Mouse (Mus musculus) CH12.LX (cell line): Measurements from ENCODE around the gene Parp1. TPM values are rescaled to one million over a fixed set of nuclear protein-coding genes. Genes with fewer than 3 reads are reported as not detected.

Experiments
- DNase-seq: peaks from one replicate; pipeline ENCODE4 v3.0.0-alpha.2; 2013; ENCODE audit errors: extremely low read depth
- H3K27ac ChIP-seq: 2 replicates; pipeline ENCODE4 v1.5.1; 2012; ENCODE audit warnings: low read depth, mild to moderate bottlenecking, control low read depth, moderate library complexity; ENCODE audit not compliant: insufficient read depth
- H3K27me3 ChIP-seq: replicated peaks from 2 replicates; pipeline ENCODE3; 2012; ENCODE audit warnings: inconsistent platforms
- H3K36me3 ChIP-seq, 2 experiments: replicated peaks in 1 of 2; 2 replicates each; pipeline versions ENCODE3 to v1.6.1; 2012; ENCODE audit warnings: inconsistent platforms in 1 of 2, low read length in 1 of 2, mild to moderate bottlenecking in 1 of 2, mixed read lengths in 1 of 2, moderate library complexity in 1 of 2; ENCODE audit not compliant: control insufficient read depth in 1 of 2, insufficient read depth in 1 of 2
- H3K4me1 ChIP-seq, 2 experiments: 2 replicates each; pipeline ENCODE4 v1.6.1; 2012; ENCODE audit warnings: inconsistent platforms in 1 of 2, moderate library complexity in 1 of 2; ENCODE audit not compliant: insufficient read depth in 2 of 2, control insufficient read depth in 1 of 2
- H3K4me2 ChIP-seq: 2 replicates; pipeline ENCODE4 v1.6.1; 2012; ENCODE audit warnings: low read depth, mild to moderate bottlenecking, control low read depth; ENCODE audit not compliant: poor library complexity, insufficient read depth, severe bottlenecking
- H3K4me3 ChIP-seq, 3 experiments: fragments of 150-350 bp in 1 of 3; sonication (generic) in 1 of 3; replicated peaks in 1 of 3; 2 replicates each; pipeline versions ENCODE3 to v1.5.1; 2011 to 2012; ENCODE audit warnings: low read depth in 2 of 3, low read length in 2 of 3, mild to moderate bottlenecking in 2 of 3, moderate library complexity in 2 of 3, control low read depth in 1 of 3, improper control_type of control experiment in 1 of 3, inconsistent platforms in 1 of 3, mixed read lengths in 1 of 3; ENCODE audit not compliant: poor library complexity in 1 of 3
- H3K79me2 ChIP-seq: replicated peaks from 2 replicates; pipeline ENCODE4 v1.6.1; 2012; ENCODE audit warnings: mild to moderate bottlenecking, moderate library complexity; ENCODE audit not compliant: control insufficient read depth, poor library complexity, insufficient read depth, severe bottlenecking; ENCODE audit errors: extremely low read depth
- H3K9ac ChIP-seq: 2 replicates; pipeline ENCODE4 v1.6.1; 2012; ENCODE audit warnings: low read depth, mild to moderate bottlenecking, control low read depth, moderate library complexity; ENCODE audit not compliant: insufficient read depth
- H3K9me3 ChIP-seq: replicated peaks from 2 replicates; pipeline ENCODE3; 2012; ENCODE audit warnings: low read length, inconsistent platforms, mixed read lengths
- BHLHE40 ChIP-seq: IDR thresholded peaks from 2 replicates; pipeline ENCODE4 v1.6.1; 2011; ENCODE audit warnings: mild to moderate bottlenecking, low read depth, low read length, improper control_type of control experiment
- CHD1 ChIP-seq: IDR thresholded peaks from 2 replicates; pipeline ENCODE4 v1.6.1; 2012; ENCODE audit warnings: low read depth, low read length, improper control_type of control experiment, inconsistent platforms
- CHD2 ChIP-seq: IDR thresholded peaks from 2 replicates; pipeline ENCODE4 v1.6.1; 2011; ENCODE audit warnings: low read length, improper control_type of control experiment
- CTCF ChIP-seq, 2 experiments: IDR thresholded peaks in 1 of 2; conservative IDR thresholded peaks in 1 of 2; 2 replicates each; pipeline ENCODE4 v1.5.1; 2011 to 2012; ENCODE audit warnings: low read depth in 2 of 2, low read length in 2 of 2, improper control_type of control experiment in 1 of 2, inconsistent platforms in 1 of 2, mild to moderate bottlenecking in 1 of 2, moderate library complexity in 1 of 2
- EP300 ChIP-seq: IDR thresholded peaks from 2 replicates; pipeline ENCODE4 v1.6.1; 2011; ENCODE audit warnings: low read length, improper control_type of control experiment
- ETS1 ChIP-seq: conservative IDR thresholded peaks from 2 replicates; pipeline ENCODE4 v1.6.1; 2012; ENCODE audit warnings: low read depth, mild to moderate bottlenecking, inconsistent platforms, low read length, improper control_type of control experiment, moderate library complexity
- JUN ChIP-seq: IDR thresholded peaks from 2 replicates; pipeline ENCODE4 v1.6.1; 2011; ENCODE audit warnings: low read depth, mild to moderate bottlenecking, low read length, improper control_type of control experiment, moderate library complexity; ENCODE audit not compliant: insufficient read depth
- JUND ChIP-seq: conservative IDR thresholded peaks from 2 replicates; pipeline ENCODE4 v1.6.1; 2011; ENCODE audit warnings: low read depth, low read length, improper control_type of control experiment
- MAFK ChIP-seq: IDR thresholded peaks from 2 replicates; pipeline ENCODE4 v1.6.1; 2011; ENCODE audit warnings: low read length, improper control_type of control experiment; ENCODE audit not compliant: insufficient replicate concordance
- MEF2A ChIP-seq: IDR thresholded peaks from 2 replicates; pipeline ENCODE4 v1.6.1; 2014; ENCODE audit warnings: low read depth, mild to moderate bottlenecking, inconsistent platforms, low read length, improper control_type of control experiment, borderline replicate concordance
- MXI1 ChIP-seq: IDR thresholded peaks from 2 replicates; pipeline ENCODE4 v1.6.1; 2011; ENCODE audit warnings: mild to moderate bottlenecking, low read depth, low read length, improper control_type of control experiment
- MYC ChIP-seq: IDR thresholded peaks from 2 replicates; pipeline ENCODE4 v1.6.1; 2011; ENCODE audit warnings: low read depth, mild to moderate bottlenecking, improper control_type of control experiment, low read length
- NRF1 ChIP-seq: IDR thresholded peaks from 2 replicates; pipeline ENCODE4 v1.6.1; 2014; ENCODE audit warnings: low read depth, mild to moderate bottlenecking, inconsistent platforms, low read length, improper control_type of control experiment, moderate library complexity
- PAX5 ChIP-seq: IDR thresholded peaks from 2 replicates; pipeline ENCODE4 v1.6.1; 2012; ENCODE audit warnings: low read length, inconsistent platforms, mixed read lengths
- POLR2A ChIP-seq: IDR thresholded peaks from 2 replicates; pipeline ENCODE4 v1.6.1; 2011; ENCODE audit warnings: low read depth, mild to moderate bottlenecking, improper control_type of control experiment, low read length
- RAD21 ChIP-seq: IDR thresholded peaks from 2 replicates; pipeline ENCODE4 v1.6.1; 2011; ENCODE audit warnings: low read depth, mild to moderate bottlenecking, low read length, improper control_type of control experiment, moderate library complexity
- RCOR1 ChIP-seq: conservative IDR thresholded peaks from 2 replicates; pipeline ENCODE4 v1.6.1; 2012; ENCODE audit warnings: low read depth, mild to moderate bottlenecking, inconsistent platforms, low read length, improper control_type of control experiment
- TBP ChIP-seq: conservative IDR thresholded peaks from 2 replicates; pipeline ENCODE4 v1.6.1; 2011; ENCODE audit warnings: low read depth, low read length, improper control_type of control experiment
- TCF12 ChIP-seq: IDR thresholded peaks from 2 replicates; pipeline ENCODE4 v1.6.1; 2014; ENCODE audit warnings: low read depth, mild to moderate bottlenecking, inconsistent platforms, low read length, improper control_type of control experiment
- USF1 ChIP-seq: IDR thresholded peaks from 2 replicates; pipeline ENCODE4 v1.6.1; 2014; ENCODE audit warnings: low read depth, mild to moderate bottlenecking, inconsistent platforms, low read length, improper control_type of control experiment
- USF2 ChIP-seq: conservative IDR thresholded peaks from 2 replicates; pipeline ENCODE4 v1.6.1; 2011; ENCODE audit warnings: low read depth, low read length, improper control_type of control experiment
- ZC3H11A ChIP-seq: IDR thresholded peaks from 2 replicates; pipeline ENCODE4 v1.6.1; 2012; ENCODE audit warnings: low read depth, mild to moderate bottlenecking, inconsistent platforms, low read length, improper control_type of control experiment
- ZNF384 ChIP-seq: IDR thresholded peaks from 2 replicates; pipeline ENCODE4 v1.6.1; 2012; ENCODE audit warnings: low read depth, low read length, improper control_type of control experiment, inconsistent platforms
- dilution Hi-C: fragments of 300-500 bp; cut with MboI; formaldehyde crosslinking; loops from 2 replicates; pipeline ENCODE4 v1.14.3; 2020; ENCODE audit warnings: low sequenced_read_pairs; ENCODE audit not compliant: extremely low pct_unique_long_range_greater_than_20kb, extremely low pct_ligation_motif_present
- in situ Hi-C: fragments of 300-500 bp; cut with MboI; formaldehyde crosslinking; loops from 3 replicates; pipeline ENCODE4 v1.14.3; 2019; ENCODE audit warnings: low sequenced_read_pairs, low pct_ligation_motif_present, low pct_unique_long_range_greater_than_20kb, mixed read lengths
- polyA plus RNA-seq: library from polyadenylated mRNA; unstranded; fragments of >175 nt; gene quantifications from 2 replicates; pipeline ENCODE4 v1.2.1, GENCODE M21; 2012; ENCODE audit warnings: low read depth; ENCODE audit not compliant: insufficient read length
- total RNA-seq, 2 experiments: library from RNA; depleted of rRNA; stranded (reverse); fragments of 300-350 nt in 1 of 2; fragments of >200 nt in 1 of 2; gene quantifications; 2 replicates each; pipeline ENCODE4 v1.2.3; 2012 to 2014

The Parp1 gene
- total and polyA plus RNA-seq, 3 experiments: 310 to 313 (median 310) TPM

DNA sequence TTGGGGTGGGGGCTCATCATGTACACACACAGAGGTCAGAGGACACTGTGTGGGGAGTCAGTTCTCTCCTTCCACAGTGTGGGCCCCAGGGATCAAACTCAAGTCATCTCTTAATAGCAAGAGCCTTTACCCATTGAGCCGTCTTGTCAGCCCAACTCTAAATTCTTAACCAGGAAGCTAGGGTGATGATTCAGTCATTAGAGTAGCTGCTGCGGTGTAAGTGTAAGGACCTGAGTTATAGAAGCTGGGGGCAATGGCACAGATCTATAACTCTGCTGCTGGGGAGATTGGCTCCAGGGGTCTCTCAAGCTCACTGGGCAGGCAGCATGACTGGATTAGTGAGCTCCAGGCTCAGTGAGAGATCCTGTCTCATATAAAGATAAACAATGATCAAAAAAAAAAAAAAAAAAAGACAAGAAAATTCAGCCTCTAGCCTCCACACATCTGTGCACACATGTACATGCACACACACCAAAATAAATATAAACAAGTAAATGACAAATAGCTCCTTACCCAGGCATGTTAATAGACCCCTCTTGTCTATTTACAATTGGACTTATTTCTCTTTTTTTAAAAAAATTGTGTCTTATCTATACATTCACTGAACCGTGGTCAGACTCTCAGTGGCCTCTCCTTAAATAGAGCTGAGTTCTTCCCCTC, 25.9 kb upstream of the Parp1 start:
- peaks cover 26 to 91% of the 10 kb centered on the region in 2 experiments for H3K4me1 ChIP-seq
- H3K4me2 ChIP-seq: peak overlapping the region; percentile 4; the same call in 1 of the 2 replicates
- H3K9ac ChIP-seq: peak overlapping the region; percentile 74
- H3K79me2 ChIP-seq: no peaks in the 10 kb centered on the region
- no peaks in the 10 kb centered on the region for H3K27me3 ChIP-seq
- TF ChIP-seq CHD2 (no peak), ZNF384 (peak; percentile 70; the same call in 1 of the 2 replicates)
- in situ Hi-C loops: loop anchor here (10.0 to 25.0 kb wide), 2 partner anchors 58 to 281 kb away; partner anchors contain the start of genes Psen2 and Stum
- H3K4me3 ChIP-seq: no peak overlapping the region
- peaks cover 9% of the 10 kb centered on the region for H3K9me3 ChIP-seq
- peak overlapping the region; percentile 99 for H3K27ac ChIP-seq
- H3K36me3 ChIP-seq: no peaks in the 10 kb centered on the region
- DNase-seq: peak; percentile 64
- dilution Hi-C loops: no loop called here

DNA sequence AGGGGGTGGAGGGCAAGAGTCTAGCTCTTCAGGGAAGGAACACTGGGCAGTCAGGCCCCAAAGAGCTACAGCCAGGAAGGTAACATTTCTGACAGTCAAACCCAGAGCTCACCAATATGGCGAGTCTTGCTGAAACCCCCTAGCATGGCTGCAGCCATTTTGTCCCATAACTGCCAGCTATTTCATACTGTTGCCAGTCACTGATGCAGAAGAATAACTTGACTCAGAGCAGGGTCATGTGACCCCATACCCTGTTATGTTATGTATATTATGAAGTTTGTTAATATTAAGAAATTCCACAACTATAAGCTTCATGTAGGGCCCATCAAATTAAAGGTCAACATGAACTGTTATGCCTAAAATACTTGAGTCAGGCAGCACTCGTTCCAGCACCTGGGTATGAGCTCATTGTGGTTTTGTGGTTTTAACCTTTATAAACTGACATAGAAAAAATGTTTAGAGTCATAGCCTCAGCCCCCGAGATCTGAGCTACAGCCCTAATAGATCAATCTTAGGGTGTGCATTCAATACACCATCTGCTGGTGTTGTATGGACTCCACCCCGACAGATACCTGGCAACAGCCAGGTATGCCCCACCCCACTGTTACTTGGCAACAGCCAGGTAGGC, 22.7 kb upstream of the Parp1 start:
- no peak overlapping the region for H3K4me3 ChIP-seq
- H3K4me1 ChIP-seq: peaks cover 25 to 95% of the 10 kb centered on the region in 2 experiments
- no peaks in the 10 kb centered on the region for H3K27me3 ChIP-seq
- no peaks in the 10 kb centered on the region for H3K36me3 ChIP-seq
- H3K9me3 ChIP-seq: peaks cover 9% of the 10 kb centered on the region
- TF ChIP-seq MAFK: 0 out of 2 replicates have a peak, but pooled peaks have one; percentile 54
- TF ChIP-seq ZC3H11A: no peak
- TF ChIP-seq RAD21: no peak; the same call in 1 of the 2 replicates
- TF ChIP-seq TBP: 0 out of 2 replicates have a peak, but pooled peaks have one; percentile 16
- TF ChIP-seq ETS1: peak; percentile 84
- peak; percentile 71 for TF ChIP-seq ZNF384
- TF ChIP-seq MXI1: no peak
- peak; percentile 85 for TF ChIP-seq EP300
- TF ChIP-seq CTCF (conservative IDR thresholded peaks at IDR 0.05 in 1 of 2, IDR thresholded peaks at IDR 0.05 in 1 of 2; ENCODE audit: low read depth in 2 of 2, low read length in 2 of 2): no peak
- no peak for TF ChIP-seq CHD1
- TF ChIP-seq RCOR1: 0 out of 2 replicates have a peak, but pooled peaks have one; percentile 18
- peak; percentile 85 for TF ChIP-seq BHLHE40
- TF ChIP-seq MYC: peak; percentile 47; the same call in 1 of the 2 replicates
- peak; percentile 19; the same call in 1 of the 2 replicates for TF ChIP-seq USF1
- TF ChIP-seq POLR2A: no peak
- TF ChIP-seq NRF1: 0 out of 2 replicates have a peak, but pooled peaks have one; percentile 17
- no peak for TF ChIP-seq PAX5
- no peak for TF ChIP-seq USF2
- peak; percentile 85 for TF ChIP-seq MEF2A
- peak; percentile 60 for TF ChIP-seq TCF12
- TF ChIP-seq JUN: peak; percentile 88
- TF ChIP-seq JUND: peak; percentile 89
- dilution Hi-C loops (no loop called here), in situ Hi-C loops (loop anchor here (5.0 to 25.0 kb wide), 3 partner anchors 61 to 284 kb away; partner anchors contain the start of genes Psen2 and Stum)
- H3K27ac ChIP-seq: peak overlapping the region; percentile 5; the same call in 1 of the 2 replicates
- H3K79me2 ChIP-seq: no peaks in the 10 kb centered on the region
- H3K9ac ChIP-seq: no peak overlapping the region
- H3K4me2 ChIP-seq: no peak overlapping the region
- peak; percentile 78 for DNase-seq
